Mouse (Mus musculus) erythroid progenitor cell, adult 5-6 weeks (primary cell): Measurements from ENCODE around the gene Rcc2. TPM values are rescaled to one million over a fixed set of nuclear protein-coding genes. Genes with fewer than 3 reads are reported as not detected.

Experiments
- ATAC-seq: replicated peaks from 2 replicates; pipeline ENCODE4 v1.8.0; 2016; ENCODE audit warnings: moderate number of reproducible peaks, mild to moderate bottlenecking, moderate TSS enrichment, inconsistent platforms; ENCODE audit not compliant: poor library complexity, low FRiP score, severe bottlenecking
- total RNA-seq, 2 experiments: library from RNA; stranded (forward) in 1 of 2; stranded (reverse) in 1 of 2; fragments of 150-400 nt in 1 of 2; fragments of 186-747, 209-891 nt in 1 of 2; gene quantifications; 2 replicates each; pipeline versions ENCODE4 v1.2.3 to v1.2.4; 2015 to 2017; ENCODE audit warnings: low replicate concordance in 2 of 2

The Rcc2 gene
- total RNA-seq (2015; ENCODE audit: low replicate concordance): 22.6 and 25.6 TPM in 2 replicates
- 22.3 and 26.0 TPM in 2 replicates for total RNA-seq (2017; ENCODE audit: low replicate concordance)

GRCm38 (mm10) chr4:140700269-140701018 lies at the start of gene Rcc2:
TSS of gene Rcc2 (plus strand) at chr4:140700541.
- ATAC-seq: no peak

GRCm38 (mm10) chr4:140653835-140654583 lies 46.3 kb upstream of the Rcc2 start:
- ATAC-seq: no peak

GRCm38 (mm10) chr4:140654798-140655197 lies 45.5 kb upstream of the Rcc2 start:
- no peak for ATAC-seq

- ATAC-seq: no peak
These were observed 43.8 kb upstream of the Rcc2 start for GRCm38 (mm10) chr4:140656529-140656928.

GRCm38 (mm10) chr4:140657681-140658575 lies 42.4 kb upstream of the Rcc2 start:
- no peak for ATAC-seq

- ATAC-seq: no peak
These were observed 38.8 kb upstream of the Rcc2 start for GRCm38 (mm10) chr4:140661406-140662022.

- ATAC-seq: no peak
These were observed 37.9 kb upstream of the Rcc2 start for GRCm38 (mm10) chr4:140662453-140662852.

- ATAC-seq: no peak
These were observed 37.3 kb upstream of the Rcc2 start for GRCm38 (mm10) chr4:140662882-140663585.

GRCm38 (mm10) chr4:140665053-140665452 lies 35.3 kb upstream of the Rcc2 start:
- ATAC-seq: no peak

GRCm38 (mm10) chr4:140665760-140666159 lies 34.6 kb upstream of the Rcc2 start, which contains the start of gene Arhgef10l:
TSS of gene Arhgef10l (minus strand) at chr4:140666012.
- ATAC-seq: no peak

- ATAC-seq: no peak
These were observed 32.5 kb upstream of the Rcc2 start for GRCm38 (mm10) chr4:140667802-140668201.

GRCm38 (mm10) chr4:140673527-140674264 lies 26.6 kb upstream of the Rcc2 start:
- no peak for ATAC-seq

GRCm38 (mm10) chr4:140674345-140674926 lies 25.9 kb upstream of the Rcc2 start:
- ATAC-seq: peak; percentile 79

- ATAC-seq: 0 out of 2 replicates have a peak, but pooled peaks have one; percentile 33
These were observed 21.3 kb upstream of the Rcc2 start for GRCm38 (mm10) chr4:140679038-140679437.

- ATAC-seq: peak; percentile 65
These were observed 20.5 kb upstream of the Rcc2 start for GRCm38 (mm10) chr4:140679723-140680380.

- no peak for ATAC-seq
These were observed 19.5 kb upstream of the Rcc2 start for GRCm38 (mm10) chr4:140680731-140681397.

GRCm38 (mm10) chr4:140683608-140684007 lies 16.7 kb upstream of the Rcc2 start:
- ATAC-seq: 0 out of 2 replicates have a peak, but pooled peaks have one; percentile 8
